Mouse (Mus musculus) heart, adult 8-10 months (tissue): ENCODE data around the gene Xaf1. TPM values are rescaled to one million over a fixed set of nuclear protein-coding genes. Genes with fewer than 3 reads are reported as not detected.

Experiments
- DNase-seq: peaks from one replicate; pipeline ENCODE4 v3.0.0; 2022; ENCODE audit warnings: low spot score
- total RNA-seq, 4 experiments: library from RNA; stranded (reverse); gene quantifications; 2 replicates each; pipeline ENCODE4 v1.2.4; 2022

The Xaf1 gene
- total RNA-seq, 4 experiments from 2014 or later = 9.1 to 11.5 (median 9.2) TPM

DNA sequence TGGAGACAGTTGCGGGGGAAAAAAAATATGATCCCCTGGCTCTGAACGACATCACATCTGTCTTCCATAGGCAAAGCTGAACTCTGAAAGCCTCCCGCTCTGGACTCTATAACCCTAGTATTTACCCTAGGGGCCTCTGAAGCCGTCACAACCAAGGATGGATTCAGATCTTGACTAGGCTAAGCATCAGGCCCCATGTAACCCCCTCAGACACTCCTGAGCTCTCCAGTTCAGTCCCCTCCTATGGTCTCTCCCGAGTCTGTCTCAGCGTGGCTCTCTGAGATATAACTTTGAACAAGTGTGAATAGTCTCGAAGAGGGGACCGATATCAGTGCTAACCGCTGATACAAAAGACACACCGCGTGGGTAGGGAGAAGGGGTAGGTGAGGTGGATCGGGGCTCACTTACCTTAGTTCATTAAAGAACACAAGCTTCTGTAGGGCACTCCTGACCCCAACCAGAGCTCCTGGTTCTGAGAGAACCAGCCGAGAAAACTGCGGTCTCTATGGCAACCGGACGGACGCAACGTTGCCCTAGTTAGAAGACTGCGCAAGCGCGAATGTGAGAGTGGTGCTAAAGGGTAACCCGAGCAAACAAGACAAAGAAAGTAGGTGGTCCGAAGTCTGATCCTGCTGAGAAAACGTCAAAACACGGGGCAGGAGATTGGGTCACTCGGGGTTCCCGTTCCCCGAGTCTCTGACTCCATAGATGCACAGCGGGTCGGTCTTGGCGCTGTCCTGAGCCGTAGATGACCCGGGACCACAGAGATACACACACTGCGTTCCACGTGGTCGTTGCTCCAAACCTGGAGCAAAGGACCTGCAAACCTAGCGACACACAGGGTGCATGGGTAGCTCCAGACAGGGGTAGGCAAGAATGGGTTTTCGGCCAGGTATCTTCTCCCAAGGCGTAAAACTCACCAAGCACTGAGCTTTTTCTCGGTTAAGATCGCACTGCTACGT is 60.2 kb downstream of the Xaf1 start:
- peak; percentile 17 for DNase-seq

DNA sequence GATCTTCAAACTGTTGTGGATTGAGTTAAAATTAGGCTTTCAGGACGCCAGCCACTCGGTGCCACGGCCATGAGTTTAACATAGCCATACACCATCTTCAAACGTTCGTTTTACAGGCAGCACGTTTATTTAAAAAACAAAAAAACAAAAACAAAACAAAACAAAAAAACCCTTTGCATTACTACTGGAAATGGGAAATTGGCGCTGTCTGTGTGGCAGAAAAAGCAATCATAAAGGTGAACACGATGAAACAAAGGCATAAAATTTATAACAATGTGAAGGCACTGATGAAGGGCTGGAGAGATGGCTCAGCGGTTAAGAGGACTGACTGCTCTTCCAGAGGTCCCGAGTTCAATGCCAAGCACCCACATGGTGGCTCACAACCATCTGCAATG is 60.9 kb downstream of the Xaf1 start, which contains the start of gene Tekt1:
Gene Tekt1 (minus strand): TSS at position 96 of the 395 bp plus-strand sequence.
- no peak for DNase-seq

Other genes starting within 250 kb of the Xaf1 start
- gene Pitpnm3, start 165.9 kb upstream of the Xaf1 start, total RNA-seq = 1 to 10 TPM; 1.1 to 2.1 (median 1.9) TPM
- under 1 TPM; 0.11 to 0.53 (median 0.24) TPM for gene Gm43951, start 94.8 kb upstream of the Xaf1 start, total RNA-seq
- 1 to 10 TPM; 2.5 to 3.9 (median 2.9) TPM for gene 4933427D14Rik, start 94.2 kb upstream of the Xaf1 start, total RNA-seq
- gene Txndc17, start 94.1 kb upstream of the Xaf1 start, total RNA-seq = 10 to 100 TPM; 33.8 to 49.9 (median 41.5) TPM
- 10 to 100 TPM in 1 of 4 experiments, 1 to 10 TPM in 3; 8.8 to 11.5 (median 9.6) TPM for gene Med31, start 86.0 kb upstream of the Xaf1 start, total RNA-seq
- gene Slc13a5, start 34.4 kb upstream of the Xaf1 start, total RNA-seq = not detected
- not detected for gene Fbxo39, start 12.8 kb downstream of the Xaf1 start, total RNA-seq
- gene Tekt1, start 60.8 kb downstream of the Xaf1 start, total RNA-seq = under 1 TPM in 1 of 4 experiments, not detected in 3; 0.28 TPM
- 10 to 100 TPM; 13.6 to 18.9 (median 16.5) TPM for gene Smtnl2, start 110.1 kb downstream of the Xaf1 start, total RNA-seq
- under 1 TPM in 2 of 4 experiments, not detected in 2; 0.32 to 0.44 TPM for gene Ggt6, start 133.9 kb downstream of the Xaf1 start, total RNA-seq
- gene Mybbp1a, start 139.7 kb downstream of the Xaf1 start, total RNA-seq = 10 to 100 TPM; 42.4 to 49.4 (median 45.9) TPM
- 10 to 100 TPM in 1 of 4 experiments, 1 to 10 TPM in 3; 7.4 to 10.2 (median 7.9) TPM for gene Spns2, start 188.3 kb downstream of the Xaf1 start, total RNA-seq
- gene Spns3, start 248.9 kb downstream of the Xaf1 start, total RNA-seq = under 1 TPM in 1 of 4 experiments, not detected in 3; 0.14 TPM